Comparison of ENCODE assay signal across 23 mouse cellular contexts in the genomic region with DNA sequence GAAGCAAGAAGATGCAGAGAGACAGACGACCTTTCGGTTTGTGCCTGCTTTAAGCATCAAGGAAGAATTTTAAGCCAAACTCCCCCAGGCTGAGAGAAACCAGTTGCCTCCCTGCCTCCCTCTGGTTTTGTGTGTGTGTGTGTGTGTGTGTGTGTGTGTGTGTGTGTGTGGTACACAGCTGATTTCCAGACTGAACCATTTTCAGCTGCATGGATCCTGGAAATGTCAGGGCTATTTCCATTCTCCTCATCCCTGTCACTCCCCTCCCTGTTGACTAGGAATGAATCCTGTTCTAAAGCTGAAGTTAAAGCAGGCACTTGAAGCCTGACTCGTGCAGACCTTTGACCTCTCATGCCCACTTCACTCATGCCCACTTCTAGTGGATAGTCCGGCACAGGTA. TPM values are rescaled to one million over a fixed set of nuclear protein-coding genes. Genes with fewer than 3 reads are reported as not detected.
DNase-seq lines count a peak whose midpoint lies in the region; ATAC-seq lines count a peak whose summit lies in the region.
"Had no signal": no experiment of that assay in that cellular context is flagged by ENCODE, and none has a peak within 500 bp of the region (broad histone marks: within the 10 kb centered on the region; RNA-seq: fewer than 3 reads in every experiment).

No protein-coding gene starts in this region.

- peak; percentile 30 to 65 for DNase-seq in frontal cortex, postnatal 36 days (ENCODE audit: low spot score in 2 of 2)
- no peak for DNase-seq in frontal cortex, postnatal 10 days (ENCODE audit: low spot score in 2 of 2)
- peak; percentile 33 for DNase-seq in midbrain, embryonic 11.5 days (ENCODE audit: low spot score, missing footprints)
- DNase-seq in right cerebral cortex, adult 2 months (ENCODE audit: low spot score in 2 of 2), result peak; percentile 41 to 60
- no peak for DNase-seq in thymus, postnatal 36 days
- no peak for DNase-seq in spleen, postnatal 10 days (ENCODE audit: low spot score in 2 of 2)
- DNase-seq: cerebellum, adult 11 months; liver, embryonic 13.5 days; thymus, adult 18-20 months; thymus, postnatal 25 days had no signal

- no peaks in the 10 kb centered on the region for H3K9me3 ChIP-seq in midbrain, embryonic 11.5 days (ENCODE audit: control insufficient read depth, low read length)
- H3K9me3 ChIP-seq in midbrain, embryonic 15.5 days, result no peaks in the 10 kb centered on the region
- H3K9me3 ChIP-seq: embryonic facial prominence, embryonic 13.5 days; forebrain, embryonic 10.5 days; forebrain, embryonic 15.5 days; limb, embryonic 10.5 days; limb, embryonic 15.5 days; liver, embryonic 13.5 days; midbrain, embryonic 13.5 days had no signal

- H3K27me3 ChIP-seq in midbrain, embryonic 11.5 days (ENCODE audit: control insufficient read depth, insufficient read depth, low read length), result no peaks in the 10 kb centered on the region
- H3K27me3 ChIP-seq in midbrain, embryonic 15.5 days (replicated peaks), result no peaks in the 10 kb centered on the region; the same call in 1 of the 2 replicates
- H3K27me3 ChIP-seq: forebrain, embryonic 15.5 days; limb, embryonic 15.5 days; Patski had no signal

- no peak overlapping the region for H3K4me3 ChIP-seq in midbrain, embryonic 11.5 days (ENCODE audit: low read depth, low read length)
- H3K4me3 ChIP-seq in midbrain, embryonic 15.5 days, result no peak overlapping the region
- H3K4me3 ChIP-seq: embryonic facial prominence, embryonic 13.5 days; forebrain, embryonic 10.5 days; forebrain, embryonic 15.5 days; gastrocnemius, adult 2 months; heart, embryonic 13.5 days; limb, embryonic 10.5 days; limb, embryonic 15.5 days; liver, embryonic 13.5 days; megakaryocyte, embryonic 14.5 days; midbrain, embryonic 13.5 days had no signal

- no peaks in the 10 kb centered on the region for H3K36me3 ChIP-seq in midbrain, embryonic 11.5 days (ENCODE audit: control insufficient read depth, insufficient read depth, low read length)
- H3K36me3 ChIP-seq in midbrain, embryonic 15.5 days (replicated peaks), result no peaks in the 10 kb centered on the region
- H3K36me3 ChIP-seq: embryonic facial prominence, embryonic 13.5 days; forebrain, embryonic 10.5 days; forebrain, embryonic 15.5 days; heart, embryonic 13.5 days; limb, embryonic 10.5 days; limb, embryonic 15.5 days; liver, embryonic 13.5 days; midbrain, embryonic 13.5 days had no signal

- H3K9ac ChIP-seq in midbrain, embryonic 11.5 days (ENCODE audit: low read length), result no peak overlapping the region
- no peak overlapping the region for H3K9ac ChIP-seq in midbrain, embryonic 15.5 days
- H3K9ac ChIP-seq: embryonic facial prominence, embryonic 13.5 days; forebrain, embryonic 15.5 days; hindbrain, embryonic 14.5 days; limb, embryonic 15.5 days; liver, embryonic 13.5 days; midbrain, embryonic 13.5 days had no signal

- 79% methylated on average over 4 of the region's 4 CpGs for WGBS in midbrain, embryonic 11.5 days
- WGBS in midbrain, embryonic 15.5 days, result 79% methylated on average over 4 of the region's 4 CpGs

- no peak for ATAC-seq in midbrain, embryonic 11.5 days (ENCODE audit: low FRiP score)
- ATAC-seq in midbrain, embryonic 15.5 days (replicated peaks), result no peak
- ATAC-seq: forebrain, embryonic 15.5 days; intestine, postnatal 0 days; midbrain, embryonic 13.5 days; Patski had no signal

- H3K4me2 ChIP-seq in midbrain, embryonic 11.5 days, result no peak overlapping the region
- no peak overlapping the region for H3K4me2 ChIP-seq in midbrain, embryonic 15.5 days
- H3K4me2 ChIP-seq: embryonic facial prominence, embryonic 13.5 days; forebrain, embryonic 15.5 days; hindbrain, embryonic 14.5 days; limb, embryonic 15.5 days; liver, embryonic 13.5 days; midbrain, embryonic 13.5 days had no signal

- no peaks in the 10 kb centered on the region for H3K4me1 ChIP-seq in midbrain, embryonic 11.5 days (ENCODE audit: control insufficient read depth, insufficient read depth, low read length)
- peaks cover 18% of the 10 kb centered on the region for H3K4me1 ChIP-seq in midbrain, embryonic 15.5 days

- H3K27ac ChIP-seq in midbrain, embryonic 11.5 days (ENCODE audit: low read depth, low read length), result no peak overlapping the region
- no peak overlapping the region for H3K27ac ChIP-seq in midbrain, embryonic 15.5 days
- H3K27ac ChIP-seq: embryonic facial prominence, embryonic 13.5 days; forebrain, embryonic 10.5 days; forebrain, embryonic 15.5 days; hindbrain, embryonic 14.5 days; limb, embryonic 10.5 days; limb, embryonic 15.5 days; liver, embryonic 13.5 days; midbrain, embryonic 13.5 days had no signal

RNA-seq across cellular contexts. Expression of a gene that starts 16.0 kb away (rescaled TPM):
- polyA plus RNA-seq in midbrain, embryonic 11.5 days (2014; fragmentation: Nextera tagmentation; extraction: Ambion mirVana), result not detected in 2 replicates
- 0.05 and 0.10 TPM in 2 replicates for polyA plus RNA-seq in midbrain, embryonic 15.5 days (2015; fragmentation: Nextera tagmentation; extraction: Ambion mirVana)
- polyA plus RNA-seq: forebrain, embryonic 10.5 days; forebrain, embryonic 15.5 days; heart, embryonic 13.5 days; hindbrain, embryonic 14.5 days; liver, embryonic 13.5 days; midbrain, embryonic 13.5 days; Patski had no signal

RNA-seq across cellular contexts. Expression of a gene that starts 40.9 kb away (rescaled TPM):
- polyA plus RNA-seq in midbrain, embryonic 11.5 days (2014; fragmentation: Nextera tagmentation; extraction: Ambion mirVana), result 0.10 TPM in 1 of 2 replicates, not detected in the other
- 1.7 and 2.5 TPM in 2 replicates for polyA plus RNA-seq in midbrain, embryonic 15.5 days (2015; fragmentation: Nextera tagmentation; extraction: Ambion mirVana)

Comparison
In these comparisons a context has a peak if more than half of its experiments do, and no peak if none do; other contexts are left out.
1. DNase-seq: peak in frontal cortex, postnatal 36 days (2 of 2), midbrain, embryonic 11.5 days (single experiment) and right cerebral cortex, adult 2 months (2 of 2); none in frontal cortex, postnatal 10 days (0 of 2), thymus, postnatal 36 days (0 of 2) and spleen, postnatal 10 days (0 of 2).